Mouse (Mus musculus): ENCODE measurements around the gene Ssbp2. TPM values are rescaled to one million over a fixed set of nuclear protein-coding genes. Genes with fewer than 3 reads are reported as not detected.

The Ssbp2 gene
- polyA plus RNA-seq, 1 experiment, result 125 TPM

- no peak overlapping the region for H3K4me3 ChIP-seq (ENCODE audit: control insufficient read depth, insufficient read depth, low read length)
- peaks cover 37% of the 10 kb centered on the region for H3K36me3 ChIP-seq (ENCODE audit: control insufficient read depth, insufficient read depth, low read length)
- peak; percentile 55 for DNase-seq
- no peak for TF ChIP-seq CTCF (IDR thresholded peaks at IDR 0.05; ENCODE audit: borderline replicate concordance, control insufficient read depth, extremely low read depth, insufficient read depth, low read length, poor library complexity)
- no peak for TF ChIP-seq POLR2A (IDR thresholded peaks at IDR 0.05; ENCODE audit: control insufficient read depth, extremely low read depth, insufficient read depth, low read length, poor library complexity)
- H3K27ac ChIP-seq (ENCODE audit: control insufficient read depth, insufficient read depth, low read length), result no peak overlapping the region
- H3K4me1 ChIP-seq (replicated peaks; ENCODE audit: control insufficient read depth, insufficient read depth, low read length), result no peaks in the 10 kb centered on the region
- H3K27me3 ChIP-seq (ENCODE audit: control insufficient read depth, insufficient read depth, low read length), result no peaks in the 10 kb centered on the region
- 62% methylated on average over 3 of the region's 3 CpGs for WGBS
These were observed 236.9 kb downstream of the Ssbp2 start for GRCm38 (mm10) chr13:91697011-91697410.

- no peaks in the 10 kb centered on the region for H3K4me1 ChIP-seq (replicated peaks; ENCODE audit: control insufficient read depth, insufficient read depth, low read length)
- TF ChIP-seq POLR2A (IDR thresholded peaks at IDR 0.05; ENCODE audit: control insufficient read depth, extremely low read depth, insufficient read depth, low read length, poor library complexity) (no peak), CTCF (IDR thresholded peaks at IDR 0.05; ENCODE audit: borderline replicate concordance, control insufficient read depth, extremely low read depth, insufficient read depth, low read length, poor library complexity) (no peak)
- no peak overlapping the region for H3K4me3 ChIP-seq (ENCODE audit: control insufficient read depth, insufficient read depth, low read length)
- DNase-seq, result no peak
- peaks cover 41% of the 10 kb centered on the region for H3K36me3 ChIP-seq (ENCODE audit: control insufficient read depth, insufficient read depth, low read length)
- WGBS, result 36% methylated on average over 6 of the region's 6 CpGs
- H3K27me3 ChIP-seq (ENCODE audit: control insufficient read depth, insufficient read depth, low read length), result no peaks in the 10 kb centered on the region
- H3K27ac ChIP-seq (ENCODE audit: control insufficient read depth, insufficient read depth, low read length), result no peak overlapping the region
These were observed 242.3 kb downstream of the Ssbp2 start for GRCm38 (mm10) chr13:91702337-91702736.

GRCm38 (mm10) chr13:91719487-91719886 is 259.4 kb downstream of the Ssbp2 start:
- H3K4me1 ChIP-seq (replicated peaks; ENCODE audit: control insufficient read depth, insufficient read depth, low read length), result no peaks in the 10 kb centered on the region
- DNase-seq, result no peak
- TF ChIP-seq CTCF (IDR thresholded peaks at IDR 0.05; ENCODE audit: borderline replicate concordance, control insufficient read depth, extremely low read depth, insufficient read depth, low read length, poor library complexity) (no peak), POLR2A (IDR thresholded peaks at IDR 0.05; ENCODE audit: control insufficient read depth, extremely low read depth, insufficient read depth, low read length, poor library complexity) (no peak)
- H3K27ac ChIP-seq (ENCODE audit: control insufficient read depth, insufficient read depth, low read length), result no peak overlapping the region
- no peak overlapping the region for H3K4me3 ChIP-seq (ENCODE audit: control insufficient read depth, insufficient read depth, low read length)
- WGBS, result 95% methylated on average over 6 of the region's 6 CpGs
- H3K27me3 ChIP-seq (ENCODE audit: control insufficient read depth, insufficient read depth, low read length), result no peaks in the 10 kb centered on the region
- H3K36me3 ChIP-seq (ENCODE audit: control insufficient read depth, insufficient read depth, low read length), result no peaks in the 10 kb centered on the region

GRCm38 (mm10) chr13:91723108-91723735 is 263.1 kb downstream of the Ssbp2 start:
- Histone ChIP-seq H3K4me1 (replicated peaks; ENCODE audit: control insufficient read depth, insufficient read depth, low read length) (no peaks in the 10 kb centered on the region), H3K36me3 (ENCODE audit: control insufficient read depth, insufficient read depth, low read length) (no peaks in the 10 kb centered on the region), H3K4me3 (ENCODE audit: control insufficient read depth, insufficient read depth, low read length) (no peak overlapping the region), H3K27me3 (ENCODE audit: control insufficient read depth, insufficient read depth, low read length) (no peaks in the 10 kb centered on the region), H3K27ac (ENCODE audit: control insufficient read depth, insufficient read depth, low read length) (no peak overlapping the region)
- 78% methylated on average over 8 of the region's 8 CpGs for WGBS
- peak; percentile 37; the same call in 1 of the 2 replicates for TF ChIP-seq CTCF (IDR thresholded peaks at IDR 0.05; ENCODE audit: borderline replicate concordance, control insufficient read depth, extremely low read depth, insufficient read depth, low read length, poor library complexity)
- no peak for TF ChIP-seq POLR2A (IDR thresholded peaks at IDR 0.05; ENCODE audit: control insufficient read depth, extremely low read depth, insufficient read depth, low read length, poor library complexity)
- DNase-seq, result peak; percentile 9

- no peak for DNase-seq
- no peak for TF ChIP-seq CTCF (IDR thresholded peaks at IDR 0.05; ENCODE audit: borderline replicate concordance, control insufficient read depth, extremely low read depth, insufficient read depth, low read length, poor library complexity)
- TF ChIP-seq POLR2A (IDR thresholded peaks at IDR 0.05; ENCODE audit: control insufficient read depth, extremely low read depth, insufficient read depth, low read length, poor library complexity), result no peak
- WGBS, result 88% methylated on average over 7 of the region's 7 CpGs
- Histone ChIP-seq H3K4me3 (ENCODE audit: control insufficient read depth, insufficient read depth, low read length) (no peak overlapping the region), H3K36me3 (ENCODE audit: control insufficient read depth, insufficient read depth, low read length) (no peaks in the 10 kb centered on the region), H3K27ac (ENCODE audit: control insufficient read depth, insufficient read depth, low read length) (no peak overlapping the region), H3K27me3 (ENCODE audit: control insufficient read depth, insufficient read depth, low read length) (no peaks in the 10 kb centered on the region), H3K4me1 (replicated peaks; ENCODE audit: control insufficient read depth, insufficient read depth, low read length) (no peaks in the 10 kb centered on the region)
These were observed 263.6 kb downstream of the Ssbp2 start for GRCm38 (mm10) chr13:91723736-91724119.

- H3K27ac ChIP-seq (ENCODE audit: control insufficient read depth, insufficient read depth, low read length), result no peak overlapping the region
- no peaks in the 10 kb centered on the region for H3K36me3 ChIP-seq (ENCODE audit: control insufficient read depth, insufficient read depth, low read length)
- no peaks in the 10 kb centered on the region for H3K27me3 ChIP-seq (ENCODE audit: control insufficient read depth, insufficient read depth, low read length)
- H3K4me3 ChIP-seq (ENCODE audit: control insufficient read depth, insufficient read depth, low read length), result no peak overlapping the region
- DNase-seq, result no peak
- TF ChIP-seq CTCF (IDR thresholded peaks at IDR 0.05; ENCODE audit: borderline replicate concordance, control insufficient read depth, extremely low read depth, insufficient read depth, low read length, poor library complexity) (no peak), POLR2A (IDR thresholded peaks at IDR 0.05; ENCODE audit: control insufficient read depth, extremely low read depth, insufficient read depth, low read length, poor library complexity) (no peak)
- 92% methylated on average over 3 of the region's 3 CpGs for WGBS
- no peaks in the 10 kb centered on the region for H3K4me1 ChIP-seq (replicated peaks; ENCODE audit: control insufficient read depth, insufficient read depth, low read length)
These were observed 264.1 kb downstream of the Ssbp2 start for GRCm38 (mm10) chr13:91724211-91724610.

GRCm38 (mm10) chr13:91725130-91725529 is 265.0 kb downstream of the Ssbp2 start:
- WGBS, result 82% methylated on average over 3 of the region's 3 CpGs
- Histone ChIP-seq H3K27ac (ENCODE audit: control insufficient read depth, insufficient read depth, low read length) (no peak overlapping the region), H3K36me3 (ENCODE audit: control insufficient read depth, insufficient read depth, low read length) (no peaks in the 10 kb centered on the region), H3K27me3 (ENCODE audit: control insufficient read depth, insufficient read depth, low read length) (no peaks in the 10 kb centered on the region), H3K4me1 (replicated peaks; ENCODE audit: control insufficient read depth, insufficient read depth, low read length) (no peaks in the 10 kb centered on the region), H3K4me3 (ENCODE audit: control insufficient read depth, insufficient read depth, low read length) (no peak overlapping the region)
- no peak for TF ChIP-seq CTCF (IDR thresholded peaks at IDR 0.05; ENCODE audit: borderline replicate concordance, control insufficient read depth, extremely low read depth, insufficient read depth, low read length, poor library complexity)
- TF ChIP-seq POLR2A (IDR thresholded peaks at IDR 0.05; ENCODE audit: control insufficient read depth, extremely low read depth, insufficient read depth, low read length, poor library complexity), result no peak
- no peak for DNase-seq

Measured in thymus, adult 2 months (tissue).